9 mouse cellular contexts compared by ENCODE assay signal in genomic region chr9:31400441-31400840, GRCm38 (mm10). TPM values are rescaled to one million over a fixed set of nuclear protein-coding genes. Genes with fewer than 3 reads are reported as not detected.
DNase-seq lines count a peak whose midpoint lies in the region; ATAC-seq and TF ChIP-seq lines count a peak whose summit lies in the region.
"Had no signal": no experiment of that assay in that cellular context is flagged by ENCODE, and none has a peak within 500 bp of the region (broad histone marks: within the 10 kb centered on the region; RNA-seq: fewer than 3 reads in every experiment).

No protein-coding gene starts in this region.

- H3K27ac ChIP-seq in hindbrain, embryonic 14.5 days, result no peak overlapping the region
- no peak overlapping the region for H3K27ac ChIP-seq in hindbrain, embryonic 12.5 days
- no peak overlapping the region for H3K27ac ChIP-seq in ES-E14 (ENCODE audit: insufficient read depth, low read depth, low read length, poor library complexity, severe bottlenecking)

- no peak overlapping the region for H3K4me2 ChIP-seq in hindbrain, embryonic 14.5 days (replicated peaks)
- H3K4me2 ChIP-seq in hindbrain, embryonic 12.5 days (replicated peaks), result no peak overlapping the region

- H3K4me3 ChIP-seq in hindbrain, embryonic 14.5 days (replicated peaks; ENCODE audit: low read length), result no peak overlapping the region
- no peak overlapping the region for H3K4me3 ChIP-seq in hindbrain, embryonic 12.5 days
- H3K4me3 ChIP-seq in ES-E14 (ENCODE audit: insufficient read depth in 1 of 2, low read depth in 1 of 2, low read length in 2 of 2, poor library complexity in 1 of 2, severe bottlenecking in 1 of 2), result no peak overlapping the region
- H3K4me3 ChIP-seq: erythroblast, embryonic 14.5 days had no signal

- no peaks in the 10 kb centered on the region for H3K9me3 ChIP-seq in hindbrain, embryonic 14.5 days (ENCODE audit: control insufficient read depth, low read length)
- H3K9me3 ChIP-seq in hindbrain, embryonic 12.5 days (replicated peaks), result no peaks in the 10 kb centered on the region
- no peaks in the 10 kb centered on the region for H3K9me3 ChIP-seq in ES-E14 (ENCODE audit: control insufficient read depth, insufficient read depth, low read depth, low read length)

- peaks cover 99% of the 10 kb centered on the region for H3K36me3 ChIP-seq in hindbrain, embryonic 14.5 days (replicated peaks; ENCODE audit: control insufficient read depth, insufficient read depth)
- peaks cover 96% of the 10 kb centered on the region for H3K36me3 ChIP-seq in hindbrain, embryonic 12.5 days
- peaks cover 40% of the 10 kb centered on the region for H3K36me3 ChIP-seq in ES-E14 (ENCODE audit: control insufficient read depth, insufficient read depth, low read length, poor library complexity, severe bottlenecking)

- in situ Hi-C loops in ES-E14 (cut with MboI; ENCODE audit: low sequenced_read_pairs in 2 of 2, unreplicated experiment in 2 of 2), result no loop called here

- H3K4me1 ChIP-seq in hindbrain, embryonic 14.5 days (replicated peaks; ENCODE audit: control insufficient read depth, insufficient read depth, low read length), result no peaks in the 10 kb centered on the region
- no peaks in the 10 kb centered on the region for H3K4me1 ChIP-seq in hindbrain, embryonic 12.5 days
- no peaks in the 10 kb centered on the region for H3K4me1 ChIP-seq in ES-E14 (ENCODE audit: control insufficient read depth in 2 of 2, insufficient read depth in 2 of 2, low read length in 2 of 2, poor library complexity in 1 of 2)

- no peaks in the 10 kb centered on the region for H3K27me3 ChIP-seq in hindbrain, embryonic 14.5 days (ENCODE audit: control insufficient read depth, insufficient read depth, low read length)
- no peaks in the 10 kb centered on the region for H3K27me3 ChIP-seq in hindbrain, embryonic 12.5 days

- no peak for ATAC-seq in hindbrain, embryonic 14.5 days (ENCODE audit: low FRiP score)
- ATAC-seq in hindbrain, embryonic 12.5 days (ENCODE audit: low FRiP score), result no peak

- WGBS in hindbrain, embryonic 14.5 days, result 61% methylated on average over 4 of the region's 4 CpGs
- WGBS in hindbrain, embryonic 12.5 days, result 61% methylated on average over 4 of the region's 4 CpGs

- intact Hi-C loops in left cerebral cortex, postnatal 10 days (cut with DNase I), result loop anchor here (5.0 kb wide), 1 partner anchor 248 kb away; no protein-coding TSS in a partner anchor

- peak; percentile 76 for DNase-seq in hindbrain, embryonic 14.5 days (ENCODE audit: low spot score)
- DNase-seq in ES-E14 (ENCODE audit: low read depth, low spot score), result peak; percentile 63
- DNase-seq in cerebellum, adult 8-10 months, result peak; percentile 55
- peak; percentile 86 for DNase-seq in gastrocnemius, postnatal 10 days
- DNase-seq in left cerebral cortex, postnatal 10 days (ENCODE audit: extremely low spot score in 1 of 2, low spot score in 2 of 2), result peak; percentile 23 to 78
- peak; percentile 25 to 52 for DNase-seq in natural killer cell, adult 2 months (ENCODE audit: low spot score in 2 of 2)
- DNase-seq in thymus, postnatal 14 days, result peak; percentile 74

- H3K9ac ChIP-seq in hindbrain, embryonic 14.5 days, result no peak overlapping the region
- H3K9ac ChIP-seq in hindbrain, embryonic 12.5 days, result no peak overlapping the region
- no peak overlapping the region for H3K9ac ChIP-seq in ES-E14 (ENCODE audit: insufficient read depth, low read depth, low read length, poor library complexity, severe bottlenecking)

TF ChIP-seq in ES-E14, 5 proteins besides CTCF, POLR2A, EP300 and RAD21:
- TF ChIP-seq CHD2 (IDR thresholded peaks at IDR 0.05; ENCODE audit: low read depth, low read length), result no peak
- TF ChIP-seq ZNF384 (IDR thresholded peaks at IDR 0.05; ENCODE audit: low read depth, low read length), result no peak
- 0 out of 2 replicates have a peak, but pooled peaks have one; percentile 4 for TF ChIP-seq ZC3H11A (IDR thresholded peaks at IDR 0.05; ENCODE audit: borderline replicate concordance, low read depth, low read length)

RNA-seq across cellular contexts. Expression of gene Nfrkb, which starts 14.4 kb away (rescaled TPM):
- polyA plus RNA-seq in hindbrain, embryonic 14.5 days (2014; fragmentation: Nextera tagmentation; extraction: Ambion mirVana), result 25.4 and 32.0 TPM in 2 replicates
- 28.2 and 29.1 TPM in 2 replicates for polyA plus RNA-seq in hindbrain, embryonic 12.5 days (2016; fragmentation: Nextera tagmentation; extraction: Ambion mirVana)
- total RNA-seq in ES-E14 (2012; rRNA removed), result 26.1 and 32.4 TPM in 2 replicates
- 10 to 100 TPM; 11.5 to 15.6 TPM for total RNA-seq in gastrocnemius, postnatal 10 days (2021)
- total RNA-seq in left cerebral cortex, postnatal 10 days (2021), result 10 to 100 TPM; 32.3 to 35.3 TPM
